Mouse (Mus musculus) regulatory T cell (primary cell): Measurements from ENCODE around the gene Slc45a1.
"Not testable (repeated sequence)": the region's sequence is repeated elsewhere in the genome, so short reads cannot be mapped to it uniquely, and the experiment has no call there.

Experiments used
- in situ Hi-C: fragments of 300-600 bp; cut with MboI, MseI; formaldehyde crosslinking; loops from one replicate; pipeline ENCODE4 v1.15.1; 2025; ENCODE audit warnings: high pct_unique_total_duplicates

Slc45a1 gene

GRCm38 (mm10) chr4:150605804-150606203 lies 46.2 kb downstream of the Slc45a1 start:
- in situ Hi-C loops = no loop called here

GRCm38 (mm10) chr4:150603366-150604061 lies 48.5 kb downstream of the Slc45a1 start:
- in situ Hi-C loops = no loop called here

- in situ Hi-C loops = no loop called here
Measured at GRCm38 (mm10) chr4:150601489-150601888, 50.5 kb downstream of the Slc45a1 start.

- in situ Hi-C loops = not testable (repeated sequence)
Measured at GRCm38 (mm10) chr4:150600503-150600902, 51.5 kb downstream of the Slc45a1 start.

GRCm38 (mm10) chr4:150599119-150599992 lies 52.6 kb downstream of the Slc45a1 start:
- in situ Hi-C loops = no loop called here

GRCm38 (mm10) chr4:150598686-150599085 lies 53.3 kb downstream of the Slc45a1 start:
- in situ Hi-C loops = no loop called here

- in situ Hi-C loops = no loop called here
Measured at GRCm38 (mm10) chr4:150595991-150596390, 56.0 kb downstream of the Slc45a1 start.

GRCm38 (mm10) chr4:150595071-150595470 lies 56.9 kb downstream of the Slc45a1 start:
- in situ Hi-C loops = no loop called here

GRCm38 (mm10) chr4:150594298-150594829 lies 57.6 kb downstream of the Slc45a1 start:
- in situ Hi-C loops = no loop called here

- in situ Hi-C loops = no loop called here
Measured at GRCm38 (mm10) chr4:150593473-150594217, 58.3 kb downstream of the Slc45a1 start.

- in situ Hi-C loops = no loop called here
Measured at GRCm38 (mm10) chr4:150592087-150592486, 59.9 kb downstream of the Slc45a1 start.

GRCm38 (mm10) chr4:150591602-150592001 lies 60.4 kb downstream of the Slc45a1 start:
- in situ Hi-C loops = no loop called here

GRCm38 (mm10) chr4:150590621-150591282 lies 61.2 kb downstream of the Slc45a1 start:
- in situ Hi-C loops = no loop called here

GRCm38 (mm10) chr4:150588300-150588621 lies 63.7 kb downstream of the Slc45a1 start:
- in situ Hi-C loops = no loop called here

GRCm38 (mm10) chr4:150587597-150588299 lies 64.2 kb downstream of the Slc45a1 start:
- in situ Hi-C loops = no loop called here

- in situ Hi-C loops = no loop called here
Measured at GRCm38 (mm10) chr4:150586275-150586674, 65.7 kb downstream of the Slc45a1 start.

- in situ Hi-C loops = no loop called here
Measured at GRCm38 (mm10) chr4:150585800-150586199, 66.2 kb downstream of the Slc45a1 start.

GRCm38 (mm10) chr4:150583777-150584135 lies 68.2 kb downstream of the Slc45a1 start:
- in situ Hi-C loops = no loop called here

- in situ Hi-C loops = no loop called here
Measured at GRCm38 (mm10) chr4:150582966-150583776, 68.8 kb downstream of the Slc45a1 start.
